Mouse (Mus musculus) bone marrow, adult 2 months (tissue): ENCODE data around the gene Raph1. TPM values are rescaled to one million over a fixed set of nuclear protein-coding genes. Genes with fewer than 3 reads are reported as not detected.

ENCODE experiments used
- H3K27ac ChIP-seq: fragments of 200-500 bp; 2 replicates; pipeline ENCODE4 v1.5.1; 2012; ENCODE audit warnings: low read depth, mild to moderate bottlenecking, control low read depth, inconsistent platforms, low read length; ENCODE audit not compliant: control insufficient read depth, poor library complexity, insufficient read depth
- H3K4me1 ChIP-seq: fragments of 200-500 bp; 2 replicates; pipeline ENCODE4 v1.6.1; 2011; ENCODE audit warnings: low read length; ENCODE audit not compliant: control insufficient read depth, insufficient read depth
- H3K4me3 ChIP-seq: fragments of 200-500 bp; replicated peaks from 2 replicates; pipeline ENCODE3; 2011; ENCODE audit warnings: mild to moderate bottlenecking, low read depth, low read length, control low read depth; ENCODE audit not compliant: control insufficient read depth
- CTCF ChIP-seq: fragments of 200-500 bp; IDR thresholded peaks from 2 replicates; pipeline ENCODE4 v1.5.1; 2011; ENCODE audit warnings: low read length, control low read depth; ENCODE audit not compliant: control insufficient read depth, insufficient read depth
- POLR2A ChIP-seq: fragments of 200-500 bp; IDR thresholded peaks from 2 replicates; pipeline ENCODE4 v1.6.1; 2011; ENCODE audit warnings: low read depth, mild to moderate bottlenecking, control low read depth, low read length, borderline replicate concordance; ENCODE audit not compliant: control insufficient read depth
- WGBS: fragments of 180-500 bp; shearing (Covaris S2); methylation state at CpG from one replicate; pipeline ENCODE4 v1.1.7; 2018; 5-methylcytosine and 5-hydroxymethylcytosine counted together
- polyA plus RNA-seq: library from polyadenylated mRNA; stranded (reverse); fragments of >200 nt; gene quantifications from 2 replicates; pipeline ENCODE4 v1.2.4, GENCODE M21; 2011; ENCODE audit warnings: low replicate concordance; ENCODE audit not compliant: missing spikeins, insufficient read depth, insufficient read length

Raph1 gene
- polyA plus RNA-seq, 1 experiment, result 4.3 TPM

- no peak overlapping the region for H3K4me3 ChIP-seq
- H3K27ac ChIP-seq, result no peak overlapping the region
- WGBS, result 86% methylated on average over 7 of the region's 7 CpGs
- TF ChIP-seq CTCF (no peak), POLR2A (no peak)
- H3K4me1 ChIP-seq, result peaks cover 2% of the 10 kb centered on the region; the same call in 1 of the 2 replicates
Measured at GRCm38 (mm10) chr1:60569741-60570140, 2.8 kb upstream of the Raph1 start.

- Histone ChIP-seq H3K4me3 (no peak overlapping the region), H3K4me1 (peaks cover 2% of the 10 kb centered on the region; the same call in 1 of the 2 replicates), H3K27ac (no peak overlapping the region)
- no peak for TF ChIP-seq CTCF
- TF ChIP-seq POLR2A, result no peak
- WGBS, result 24% methylated on average over 5 of the region's 5 CpGs
Measured at GRCm38 (mm10) chr1:60569210-60569609, 2.3 kb upstream of the Raph1 start.

- H3K4me3 ChIP-seq, result peak overlapping the region; percentile 41
- 39% methylated on average over 5 of the region's 5 CpGs for WGBS
- no peak for TF ChIP-seq CTCF
- TF ChIP-seq POLR2A, result no peak
- H3K4me1 ChIP-seq, result peaks cover 2% of the 10 kb centered on the region; the same call in 1 of the 2 replicates
- no peak overlapping the region; the same call in 1 of the 2 replicates for H3K27ac ChIP-seq
Measured at GRCm38 (mm10) chr1:60567321-60567720, 417 bp upstream of the Raph1 start.

GRCm38 (mm10) chr1:60565931-60566630, 823 bp downstream of the Raph1 start:
- TF ChIP-seq POLR2A (no peak), CTCF (no peak)
- peak overlapping the region; percentile 52 for H3K4me3 ChIP-seq
- H3K27ac ChIP-seq, result peak overlapping the region; percentile 45; the same call in 1 of the 2 replicates
- WGBS, result under 1% methylated on average over 56 of the region's 56 CpGs
- H3K4me1 ChIP-seq, result peaks cover 2% of the 10 kb centered on the region; the same call in 1 of the 2 replicates

GRCm38 (mm10) chr1:60565270-60565920, 1.5 kb downstream of the Raph1 start:
- TF ChIP-seq CTCF, result no peak
- no peak for TF ChIP-seq POLR2A
- H3K4me1 ChIP-seq, result peaks cover 2% of the 10 kb centered on the region; the same call in 1 of the 2 replicates
- peak overlapping the region; percentile 52 for H3K4me3 ChIP-seq
- no peak overlapping the region for H3K27ac ChIP-seq
- WGBS, result 8% methylated on average over 13 of the region's 13 CpGs

- H3K4me1 ChIP-seq, result peaks cover 2% of the 10 kb centered on the region; the same call in 1 of the 2 replicates
- no peak overlapping the region for H3K27ac ChIP-seq
- TF ChIP-seq CTCF, result no peak
- TF ChIP-seq POLR2A, result no peak
- H3K4me3 ChIP-seq, result no peak overlapping the region
- WGBS, result 70% methylated on average over 5 of the region's 5 CpGs
Measured at GRCm38 (mm10) chr1:60564691-60565090, 2.2 kb downstream of the Raph1 start.

- Histone ChIP-seq H3K27ac (no peak overlapping the region), H3K4me3 (no peak overlapping the region), H3K4me1 (no peaks in the 10 kb centered on the region)
- TF ChIP-seq CTCF, result no peak
- TF ChIP-seq POLR2A, result no peak
Measured at GRCm38 (mm10) chr1:60563021-60563420, 3.9 kb downstream of the Raph1 start.

GRCm38 (mm10) chr1:60543681-60544080, 23.2 kb downstream of the Raph1 start:
- 68% methylated on average over 1 of the region's 1 CpGs for WGBS
- no peak overlapping the region for H3K4me3 ChIP-seq
- no peak overlapping the region for H3K27ac ChIP-seq
- TF ChIP-seq CTCF (no peak), POLR2A (no peak)
- H3K4me1 ChIP-seq, result no peaks in the 10 kb centered on the region

GRCm38 (mm10) chr1:60539272-60539671, 27.6 kb downstream of the Raph1 start:
- H3K4me3 ChIP-seq, result no peak overlapping the region
- 57% methylated on average over 3 of the region's 3 CpGs for WGBS
- TF ChIP-seq CTCF, result no peak
- no peak for TF ChIP-seq POLR2A
- H3K27ac ChIP-seq, result no peak overlapping the region
- H3K4me1 ChIP-seq, result no peaks in the 10 kb centered on the region; the same call in 1 of the 2 replicates
